Mouse (Mus musculus): ENCODE measurements around the gene Otud6a.

DNA sequence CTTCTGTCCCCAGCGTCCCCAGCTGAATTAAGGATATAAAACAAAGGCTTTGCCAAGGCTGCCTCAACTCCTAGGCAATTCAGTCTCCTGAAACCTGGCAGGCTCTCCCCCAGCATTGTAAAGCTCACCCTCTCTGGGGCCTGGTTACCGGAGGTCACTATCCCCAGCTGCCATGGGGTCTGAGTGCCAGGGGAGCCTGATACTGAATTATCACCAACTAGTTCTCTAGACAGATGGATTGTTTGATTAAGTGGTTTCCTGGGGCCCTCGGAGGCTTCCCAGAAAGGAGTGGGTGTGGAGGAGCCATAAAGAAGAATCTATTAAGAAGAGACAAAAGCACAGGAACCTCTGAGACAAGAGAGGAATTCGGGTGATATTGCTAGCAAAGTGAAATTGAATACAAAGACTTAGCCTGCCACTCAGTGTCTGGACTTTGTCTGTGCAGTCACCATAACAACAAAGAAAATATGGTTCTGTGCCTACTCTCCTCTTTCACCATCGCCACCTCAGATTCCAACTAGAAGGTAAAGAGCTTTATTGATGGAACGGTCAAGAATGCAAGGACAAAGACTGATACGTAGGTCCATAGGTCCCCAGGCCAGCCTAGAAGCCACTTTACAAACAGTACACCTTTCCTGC, 34.5 kb upstream of the Otud6a start:
- TF ChIP-seq POLR2A (IDR thresholded peaks at IDR 0.05; ENCODE audit: borderline replicate concordance, extremely low read depth, low read depth, low read length) = no peak
- TF ChIP-seq CTCF (IDR thresholded peaks at IDR 0.05; ENCODE audit: insufficient read depth, low read length) = no peak
